Mouse (Mus musculus) MEL (cell line): ENCODE data around the gene Runx3. TPM values are rescaled to one million over a fixed set of nuclear protein-coding genes. Genes with fewer than 3 reads are reported as not detected.
A peak's percentile ranks its signal among the peaks of the same experiment; 100 is the strongest.

Source experiments
- DNase-seq: peaks from one replicate; pipeline ENCODE4 v3.0.0; 2011; ENCODE audit warnings: low read depth, low spot score
- H3K27ac ChIP-seq: 2 replicates; pipeline ENCODE4 v1.5.1; 2012; ENCODE audit warnings: low read depth, mild to moderate bottlenecking, control low read depth, low read length, moderate library complexity; ENCODE audit not compliant: control insufficient read depth
- H3K27me3 ChIP-seq, 2 experiments: fragments of 150-350 bp in 1 of 2; sonication (generic) in 1 of 2; 2 replicates each; pipeline ENCODE4 v1.6.1; 2012; ENCODE audit warnings: low read length in 2 of 2, mild to moderate bottlenecking in 2 of 2, improper control_type of control experiment in 1 of 2, moderate library complexity in 1 of 2; ENCODE audit not compliant: insufficient read depth in 2 of 2, control insufficient read depth in 1 of 2
- H3K36me3 ChIP-seq, 2 experiments: 2 replicates each; pipeline ENCODE4 v1.6.1; 2012 to 2014; ENCODE audit warnings: low read length in 2 of 2, improper control_type of control experiment in 1 of 2, inconsistent platforms in 1 of 2, mild to moderate bottlenecking in 1 of 2; ENCODE audit not compliant: insufficient read depth in 2 of 2, control insufficient read depth in 1 of 2
- H3K4me1 ChIP-seq, 2 experiments: fragments of 150-350 bp in 1 of 2; sonication (generic) in 1 of 2; 2 replicates each; pipeline ENCODE4 v1.6.1; 2012; ENCODE audit warnings: low read length in 2 of 2, improper control_type of control experiment in 1 of 2, mild to moderate bottlenecking in 1 of 2; ENCODE audit not compliant: insufficient read depth in 2 of 2, control insufficient read depth in 1 of 2
- H3K4me3 ChIP-seq, 2 experiments: fragments of 150-350 bp in 1 of 2; sonication (generic) in 1 of 2; 2 replicates each; pipeline ENCODE4 v1.5.1; 2012; ENCODE audit warnings: low read depth in 2 of 2, low read length in 2 of 2, mild to moderate bottlenecking in 2 of 2, moderate library complexity in 2 of 2, control low read depth in 1 of 2, improper control_type of control experiment in 1 of 2; ENCODE audit not compliant: control insufficient read depth in 1 of 2, insufficient read depth in 1 of 2
- H3K79me2 ChIP-seq: 2 replicates; pipeline ENCODE4 v1.6.1; 2012; ENCODE audit warnings: mild to moderate bottlenecking, low read length, moderate library complexity; ENCODE audit not compliant: control insufficient read depth, poor library complexity, insufficient read depth
- H3K9ac ChIP-seq: 2 replicates; pipeline ENCODE4 v1.6.1; 2012; ENCODE audit warnings: low read depth, mild to moderate bottlenecking, control low read depth, low read length, moderate library complexity; ENCODE audit not compliant: control insufficient read depth, poor library complexity, severe bottlenecking
- H3K9me3 ChIP-seq: fragments of 150-350 bp; sonication (generic); replicated peaks from 2 replicates; pipeline ENCODE4 v1.6.1; 2012; ENCODE audit warnings: mild to moderate bottlenecking, low read length, improper control_type of control experiment, moderate library complexity; ENCODE audit not compliant: insufficient read depth
- BHLHE40 ChIP-seq: IDR thresholded peaks from 2 replicates; pipeline ENCODE4 v1.6.1; 2012; ENCODE audit warnings: low read depth, mild to moderate bottlenecking, inconsistent platforms, low read length, improper control_type of control experiment, borderline replicate concordance
- CHD1 ChIP-seq: IDR thresholded peaks from 2 replicates; pipeline ENCODE4 v1.6.1; 2012; ENCODE audit warnings: low read depth, mild to moderate bottlenecking, inconsistent platforms, low read length, improper control_type of control experiment
- CHD2 ChIP-seq: IDR thresholded peaks from 2 replicates; pipeline ENCODE4 v1.6.1; 2011; ENCODE audit warnings: low read length, improper control_type of control experiment
- CTCF ChIP-seq, 3 experiments: IDR thresholded peaks in 2 of 3; conservative IDR thresholded peaks in 1 of 3; 2 replicates each; pipeline ENCODE4 v1.5.1; 2011 to 2012; ENCODE audit warnings: low read length in 3 of 3, low read depth in 2 of 3, mild to moderate bottlenecking in 2 of 3, improper control_type of control experiment in 1 of 3, inconsistent platforms in 1 of 3, mixed read lengths in 1 of 3, moderate library complexity in 1 of 3; ENCODE audit not compliant: control insufficient read depth in 1 of 3, insufficient read depth in 1 of 3, poor library complexity in 1 of 3, severe bottlenecking in 1 of 3
- E2F4 ChIP-seq: IDR thresholded peaks from 2 replicates; pipeline ENCODE4 v1.6.1; 2011; ENCODE audit warnings: low read depth, low read length, improper control_type of control experiment, borderline replicate concordance
- ELF1 ChIP-seq: IDR thresholded peaks from 2 replicates; pipeline ENCODE4 v1.6.1; 2014; ENCODE audit warnings: low read depth, mild to moderate bottlenecking, inconsistent platforms, low read length, improper control_type of control experiment, moderate library complexity
- ETS1 ChIP-seq: IDR thresholded peaks from 2 replicates; pipeline ENCODE4 v1.6.1; 2012; ENCODE audit warnings: low read depth, mild to moderate bottlenecking, inconsistent platforms, low read length, improper control_type of control experiment, moderate library complexity
- GABPA ChIP-seq: IDR thresholded peaks from 2 replicates; pipeline ENCODE4 v1.6.1; 2012; ENCODE audit warnings: low read depth, mild to moderate bottlenecking, inconsistent platforms, low read length, improper control_type of control experiment, moderate library complexity
- GATA1 ChIP-seq: IDR thresholded peaks from 2 replicates; pipeline ENCODE4 v1.6.1; 2011; ENCODE audit warnings: low read depth, low read length, improper control_type of control experiment
- HCFC1 ChIP-seq: IDR thresholded peaks from 2 replicates; pipeline ENCODE4 v1.6.1; 2012; ENCODE audit warnings: low read depth, mild to moderate bottlenecking, inconsistent platforms, low read length, improper control_type of control experiment, moderate library complexity
- JUND ChIP-seq: IDR thresholded peaks from 2 replicates; pipeline ENCODE4 v1.6.1; 2011; ENCODE audit warnings: low read depth, mild to moderate bottlenecking, improper control_type of control experiment, low read length
- KAT2A ChIP-seq: conservative IDR thresholded peaks from 2 replicates; pipeline ENCODE4 v1.6.1; 2012; ENCODE audit warnings: low read depth, low read length, improper control_type of control experiment, inconsistent platforms
- MAFK ChIP-seq: IDR thresholded peaks from 2 replicates; pipeline ENCODE4 v1.6.1; 2011; ENCODE audit warnings: low read depth, mild to moderate bottlenecking, low read length, improper control_type of control experiment, borderline replicate concordance
- MAZ ChIP-seq: IDR thresholded peaks from 2 replicates; pipeline ENCODE4 v1.6.1; 2012; ENCODE audit warnings: low read depth, mild to moderate bottlenecking, inconsistent platforms, low read length, improper control_type of control experiment
- MEF2A ChIP-seq: IDR thresholded peaks from 2 replicates; pipeline ENCODE4 v1.6.1; 2014; ENCODE audit warnings: low read depth, mild to moderate bottlenecking, inconsistent platforms, low read length, improper control_type of control experiment; ENCODE audit not compliant: poor library complexity, insufficient replicate concordance, severe bottlenecking; ENCODE audit errors: extremely low read depth
- MXI1 ChIP-seq: IDR thresholded peaks from 2 replicates; pipeline ENCODE4 v1.6.1; 2011; ENCODE audit warnings: mild to moderate bottlenecking, low read depth, low read length, improper control_type of control experiment
- MYB ChIP-seq: IDR thresholded peaks from 2 replicates; pipeline ENCODE4 v1.6.1; 2011; ENCODE audit warnings: mild to moderate bottlenecking, low read depth, low read length, improper control_type of control experiment
- MYC ChIP-seq: IDR thresholded peaks from 2 replicates; pipeline ENCODE4 v1.6.1; 2011; ENCODE audit warnings: low read depth, mild to moderate bottlenecking, low read length, improper control_type of control experiment, moderate library complexity
- NELFE ChIP-seq: IDR thresholded peaks from 2 replicates; pipeline ENCODE4 v1.6.1; 2011; ENCODE audit warnings: low read depth, low read length, improper control_type of control experiment
- NRF1 ChIP-seq: IDR thresholded peaks from 2 replicates; pipeline ENCODE4 v1.6.1; 2014; ENCODE audit warnings: low read depth, mild to moderate bottlenecking, inconsistent platforms, low read length, improper control_type of control experiment, moderate library complexity; ENCODE audit not compliant: poor library complexity, insufficient read depth, severe bottlenecking
- POLR2A ChIP-seq, 2 experiments: IDR thresholded peaks; 2 replicates each; pipeline ENCODE4 v1.6.1; 2011 to 2012; ENCODE audit warnings: low read length in 2 of 2, mild to moderate bottlenecking in 2 of 2, control low read depth in 1 of 2, improper control_type of control experiment in 1 of 2, low read depth in 1 of 2, moderate library complexity in 1 of 2; ENCODE audit not compliant: control insufficient read depth in 1 of 2, insufficient read depth in 1 of 2, poor library complexity in 1 of 2
- POLR2AphosphoS2 ChIP-seq: IDR thresholded peaks from 2 replicates; pipeline ENCODE4 v1.6.1; 2011; ENCODE audit warnings: low read length, improper control_type of control experiment
- RAD21 ChIP-seq: IDR thresholded peaks from 2 replicates; pipeline ENCODE4 v1.6.1; 2011; ENCODE audit warnings: mild to moderate bottlenecking, low read depth, low read length, improper control_type of control experiment
- SIN3A ChIP-seq: IDR thresholded peaks from 2 replicates; pipeline ENCODE4 v1.6.1; 2012; ENCODE audit warnings: low read length, improper control_type of control experiment, inconsistent platforms
- SMC3 ChIP-seq: IDR thresholded peaks from 2 replicates; pipeline ENCODE4 v1.6.1; 2011; ENCODE audit warnings: low read depth, low read length, improper control_type of control experiment
- TAL1 ChIP-seq: IDR thresholded peaks from 2 replicates; pipeline ENCODE4 v1.6.1; 2012; ENCODE audit warnings: mild to moderate bottlenecking, inconsistent platforms, low read length, moderate library complexity, mixed read lengths
- TBP ChIP-seq: IDR thresholded peaks from 2 replicates; pipeline ENCODE4 v1.8.0; 2011; ENCODE audit warnings: low read depth, low read length, improper control_type of control experiment
- TCF12 ChIP-seq: IDR thresholded peaks from 2 replicates; pipeline ENCODE4 v1.6.1; 2014; ENCODE audit warnings: low read depth, mild to moderate bottlenecking, inconsistent platforms, low read length, improper control_type of control experiment, moderate library complexity
- UBTF ChIP-seq: IDR thresholded peaks from 2 replicates; pipeline ENCODE4 v1.6.1; 2012; ENCODE audit warnings: low read depth, mild to moderate bottlenecking, inconsistent platforms, low read length, improper control_type of control experiment, moderate library complexity, borderline replicate concordance; ENCODE audit not compliant: insufficient read depth
- USF1 ChIP-seq: IDR thresholded peaks from 2 replicates; pipeline ENCODE4 v1.6.1; 2014; ENCODE audit warnings: low read depth, mild to moderate bottlenecking, inconsistent platforms, low read length, improper control_type of control experiment, moderate library complexity
- USF2 ChIP-seq, 2 experiments: IDR thresholded peaks; 2 replicates each; pipeline ENCODE4 v1.6.1; 2011 to 2012; ENCODE audit warnings: improper control_type of control experiment in 2 of 2, low read length in 2 of 2, borderline replicate concordance in 1 of 2, inconsistent platforms in 1 of 2, low read depth in 1 of 2, mild to moderate bottlenecking in 1 of 2; ENCODE audit not compliant: insufficient read depth in 1 of 2
- ZC3H11A ChIP-seq: IDR thresholded peaks from 2 replicates; pipeline ENCODE4 v1.6.1; 2012; ENCODE audit warnings: low read depth, mild to moderate bottlenecking, inconsistent platforms, low read length, improper control_type of control experiment
- ZKSCAN1 ChIP-seq: IDR thresholded peaks from 2 replicates; pipeline ENCODE4 v1.6.1; 2012; ENCODE audit warnings: low read depth, mild to moderate bottlenecking, inconsistent platforms, low read length, improper control_type of control experiment, moderate library complexity
- ZMIZ1 ChIP-seq: IDR thresholded peaks from 2 replicates; pipeline ENCODE4 v1.6.1; 2012; ENCODE audit warnings: low read depth, mild to moderate bottlenecking, inconsistent platforms, low read length, improper control_type of control experiment, moderate library complexity
- ZNF384 ChIP-seq: IDR thresholded peaks from 2 replicates; pipeline ENCODE4 v1.6.1; 2012; ENCODE audit warnings: low read depth, mild to moderate bottlenecking, inconsistent platforms, low read length, improper control_type of control experiment
- polyA plus RNA-seq, 2 experiments: library from polyadenylated mRNA; stranded (reverse) in 1 of 2; unstranded in 1 of 2; fragments of >175 nt in 1 of 2; fragments of >200 nt in 1 of 2; gene quantifications; 2 replicates each; pipeline versions ENCODE4 v1.2.1 to v1.2.4; 2012; ENCODE audit warnings: low replicate concordance in 2 of 2, low read depth in 1 of 2; ENCODE audit not compliant: insufficient read length in 2 of 2, insufficient read depth in 1 of 2, missing spikeins in 1 of 2
- total RNA-seq: library from RNA; depleted of rRNA; stranded (reverse); fragments of 300-350 nt; gene quantifications from 2 replicates; pipeline ENCODE4 v1.2.3, GENCODE M21; 2012

Runx3 gene
- total and polyA plus RNA-seq, 3 experiments: 4.3 to 29.2 TPM; not detected in 1

DNA sequence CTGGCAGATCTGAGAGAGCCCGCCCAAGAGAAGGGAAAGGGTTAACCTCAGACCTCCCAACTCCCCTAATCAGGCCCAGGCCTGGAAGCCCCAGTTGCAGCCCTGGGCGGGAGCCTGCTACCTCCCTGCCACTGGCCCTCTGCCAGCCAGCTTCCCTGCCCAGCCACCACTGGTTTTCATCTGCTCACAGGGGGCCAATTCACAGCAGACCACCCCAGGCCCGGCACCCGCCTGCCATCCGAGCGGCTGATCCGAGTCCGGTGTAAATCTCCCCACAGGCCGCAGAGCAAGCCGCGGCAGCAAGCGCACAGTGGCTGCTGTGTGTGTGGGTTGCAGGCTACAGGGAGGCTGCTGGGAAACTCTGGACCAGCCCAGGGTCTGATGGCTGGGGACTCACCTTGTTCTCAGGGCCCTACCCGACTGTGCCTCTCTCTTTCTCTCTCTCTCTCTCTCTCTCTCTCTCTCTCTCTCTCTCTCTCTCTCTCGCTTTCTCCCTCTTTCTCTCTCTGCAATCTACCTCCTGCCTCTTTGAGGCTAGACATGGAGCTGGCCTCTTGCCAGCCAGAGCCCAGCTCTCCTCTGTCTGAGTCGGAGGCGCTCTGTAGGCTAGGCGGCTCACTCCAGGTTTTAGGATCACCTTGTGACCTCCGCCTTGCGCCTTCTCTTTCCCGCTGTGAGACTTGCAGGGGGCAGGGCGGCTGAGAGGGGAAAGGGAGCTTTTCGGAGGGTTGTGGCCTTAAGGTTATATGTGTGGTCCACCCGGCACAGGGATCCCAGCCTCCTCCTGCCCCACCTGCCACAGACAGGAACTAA lies 46.2 kb downstream of the Runx3 start:
- peaks cover 0 to 20% of the 10 kb centered on the region in 2 experiments for H3K36me3 ChIP-seq
- peaks cover 2% of the 10 kb centered on the region; the same call in 1 of the 2 replicates for H3K79me2 ChIP-seq
- H3K4me3 ChIP-seq: peak overlapping the region; percentile 42 to 54
- H3K4me1 ChIP-seq: peaks cover 13 to 32% of the 10 kb centered on the region in 2 experiments
- peak; percentile 83 for DNase-seq
- peak overlapping the region; percentile 63 for H3K9ac ChIP-seq
- no peaks in the 10 kb centered on the region for H3K27me3 ChIP-seq
- H3K27ac ChIP-seq: peak overlapping the region; percentile 90
- H3K9me3 ChIP-seq: no peaks in the 10 kb centered on the region
- no peak for TF ChIP-seq SMC3
- no peak for TF ChIP-seq USF2 (IDR thresholded peaks at IDR 0.05; ENCODE audit: borderline replicate concordance in 1 of 2, insufficient read depth in 1 of 2, low read depth in 1 of 2, low read length in 2 of 2)
- no peak for TF ChIP-seq TBP
- no peak for TF ChIP-seq MEF2A
- TF ChIP-seq TAL1: peak; percentile 11; the same call in 1 of the 2 replicates
- no peak; the same call in none of the 2 replicates for TF ChIP-seq SIN3A
- no peak for TF ChIP-seq GABPA
- 0 out of 2 replicates have a peak, but pooled peaks have one; percentile 22 for TF ChIP-seq TCF12
- TF ChIP-seq ZC3H11A: no peak
- peak; percentile 96 for TF ChIP-seq JUND
- TF ChIP-seq NRF1: no peak
- TF ChIP-seq POLR2A (IDR thresholded peaks at IDR 0.05; ENCODE audit: control insufficient read depth in 1 of 2, insufficient read depth in 1 of 2, low read depth in 1 of 2, low read length in 2 of 2, poor library complexity in 1 of 2): 0 out of 4 replicates have a peak, but pooled peaks of 1 of the 2 experiments have one; percentile 36
- TF ChIP-seq KAT2A: no peak
- no peak for TF ChIP-seq E2F4
- TF ChIP-seq ZKSCAN1: no peak
- TF ChIP-seq HCFC1: no peak
- peak; percentile 43; the same call in 1 of the 2 replicates for TF ChIP-seq MAZ
- no peak for TF ChIP-seq CHD1
- no peak for TF ChIP-seq MXI1
- no peak for TF ChIP-seq GATA1
- no peak for TF ChIP-seq MYC
- no peak for TF ChIP-seq MYB
- TF ChIP-seq CHD2: no peak
- TF ChIP-seq NELFE: 0 out of 2 replicates have a peak, but pooled peaks have one; percentile 37
- no peak for TF ChIP-seq BHLHE40
- no peak for TF ChIP-seq USF1
- no peak for TF ChIP-seq ELF1
- no peak for TF ChIP-seq CTCF (IDR thresholded peaks at IDR 0.05 in 2 of 3, conservative IDR thresholded peaks at IDR 0.05 in 1 of 3; ENCODE audit: control insufficient read depth in 1 of 3, insufficient read depth in 1 of 3, low read depth in 2 of 3, low read length in 3 of 3, poor library complexity in 1 of 3, severe bottlenecking in 1 of 3)
- no peak for TF ChIP-seq ZMIZ1
- TF ChIP-seq UBTF: no peak
- no peak for TF ChIP-seq RAD21
- no peak for TF ChIP-seq ETS1
- TF ChIP-seq ZNF384: no peak
- TF ChIP-seq MAFK: no peak
- no peak for TF ChIP-seq POLR2AphosphoS2
